Mouse (Mus musculus) kidney, embryonic 16.5 days (tissue): ENCODE results near the gene Gpatch8. TPM values are rescaled to one million over a fixed set of nuclear protein-coding genes. Genes with fewer than 3 reads are reported as not detected.
"Not testable (repeated sequence)": the region's sequence is repeated elsewhere in the genome, so short reads cannot be mapped to it uniquely, and the experiment has no call there.

Source experiments
- ATAC-seq: fragments of 200-750 bp; cut with Nextera tagmentation; 2 replicates; pipeline ENCODE4 v1.8.0; 2017; ENCODE audit warnings: moderate TSS enrichment; ENCODE audit not compliant: low FRiP score, low TSS enrichment
- H3K27ac ChIP-seq: fragments of 300-500 bp; sonication (generic); 2 replicates; pipeline ENCODE4 v1.5.1; 2014; ENCODE audit warnings: low read length
- H3K27me3 ChIP-seq: fragments of 300-500 bp; sonication (generic); 2 replicates; pipeline ENCODE4 v1.6.1; 2014; ENCODE audit warnings: low read length, control low read depth, mixed read lengths; ENCODE audit not compliant: insufficient read depth
- H3K36me3 ChIP-seq: fragments of 300-500 bp; sonication (generic); 2 replicates; pipeline ENCODE4 v1.6.1; 2014; ENCODE audit warnings: low read length, control low read depth, mixed read lengths; ENCODE audit not compliant: insufficient read depth
- H3K4me1 ChIP-seq: fragments of 300-500 bp; sonication (generic); 2 replicates; pipeline ENCODE4 v1.6.1; 2014; ENCODE audit warnings: low read length, control low read depth, mixed read lengths; ENCODE audit not compliant: insufficient read depth
- H3K4me2 ChIP-seq: fragments of 300-500 bp; sonication (generic); replicated peaks from 2 replicates; pipeline ENCODE4 v1.6.1; 2014; ENCODE audit warnings: low read depth, low read length
- H3K4me3 ChIP-seq: fragments of 300-500 bp; sonication (generic); 2 replicates; pipeline ENCODE4 v1.5.1; 2014; ENCODE audit warnings: mild to moderate bottlenecking, low read length
- H3K9ac ChIP-seq: fragments of 300-500 bp; sonication (generic); replicated peaks from 2 replicates; pipeline ENCODE4 v1.6.1; 2014; ENCODE audit warnings: low read length
- H3K9me3 ChIP-seq: fragments of 300-500 bp; sonication (generic); 2 replicates; pipeline ENCODE4 v1.6.1; 2016; ENCODE audit warnings: low read length, control low read depth
- WGBS: fragments of 180-500 bp; shearing (Covaris S2); extraction: QIAGEN DNeasy Blood & Tissue Kit; methylation state at CpG from one replicate; pipeline ENCODE4 v1.1.7; 2014; 5-methylcytosine and 5-hydroxymethylcytosine counted together
- polyA plus RNA-seq: library from polyadenylated mRNA; unstranded; fragments of >200 nt; fragmentation: Nextera tagmentation; extraction: Ambion mirVana; gene quantifications from 2 replicates; pipeline ENCODE4 v1.2.1, GENCODE M21; 2015

Gene Gpatch8
- polyA plus RNA-seq, 1 experiment from 2014 or later: 47.5 TPM

GRCm38 (mm10) chr11:102557386-102557785 lies 1.2 kb upstream of the Gpatch8 start:
- Histone ChIP-seq H3K9ac (no peak overlapping the region), H3K36me3 (no peaks in the 10 kb centered on the region), H3K4me3 (no peak overlapping the region), H3K27me3 (no peaks in the 10 kb centered on the region), H3K27ac (no peak overlapping the region), H3K4me1 (peaks cover 19% of the 10 kb centered on the region), H3K4me2 (no peak overlapping the region), H3K9me3 (no peaks in the 10 kb centered on the region)
- ATAC-seq: no peak
- 87% methylated on average over 1 of the region's 1 CpGs for WGBS

- H3K4me2 ChIP-seq: peak overlapping the region; percentile 55
- no peaks in the 10 kb centered on the region for H3K27me3 ChIP-seq
- H3K27ac ChIP-seq: peak overlapping the region; percentile 97
- H3K9me3 ChIP-seq: no peaks in the 10 kb centered on the region
- no peak for ATAC-seq
- no peaks in the 10 kb centered on the region for H3K36me3 ChIP-seq
- peaks cover 19% of the 10 kb centered on the region for H3K4me1 ChIP-seq
- H3K9ac ChIP-seq: no peak overlapping the region
- peak overlapping the region; percentile 100 for H3K4me3 ChIP-seq
- WGBS: 1% methylated on average over 3 of the region's 3 CpGs
Observed at GRCm38 (mm10) chr11:102556716-102557074, 503 bp upstream of the Gpatch8 start.

GRCm38 (mm10) chr11:102555400-102556030 lies 677 bp downstream of the Gpatch8 start:
- H3K9me3 ChIP-seq: no peaks in the 10 kb centered on the region
- H3K36me3 ChIP-seq: no peaks in the 10 kb centered on the region
- H3K27me3 ChIP-seq: no peaks in the 10 kb centered on the region
- WGBS: under 1% methylated on average over 38 of the region's 39 CpGs
- peak overlapping the region; percentile 55 for H3K4me2 ChIP-seq
- H3K4me3 ChIP-seq: peak overlapping the region; percentile 100
- peak overlapping the region; percentile 99 for H3K9ac ChIP-seq
- H3K27ac ChIP-seq: peak overlapping the region; percentile 97
- peaks cover 19% of the 10 kb centered on the region for H3K4me1 ChIP-seq
- peak; percentile 29 for ATAC-seq

GRCm38 (mm10) chr11:102552051-102552450 lies 4.1 kb downstream of the Gpatch8 start:
- Histone ChIP-seq H3K4me3 (no peak overlapping the region), H3K4me1 (peaks cover 17% of the 10 kb centered on the region), H3K9ac (no peak overlapping the region), H3K9me3 (no peaks in the 10 kb centered on the region), H3K4me2 (no peak overlapping the region), H3K27ac (no peak overlapping the region), H3K36me3 (no peaks in the 10 kb centered on the region), H3K27me3 (no peaks in the 10 kb centered on the region)
- 93% methylated on average over 3 of the region's 3 CpGs for WGBS
- ATAC-seq: no peak

GRCm38 (mm10) chr11:102551176-102551575 lies 5.0 kb downstream of the Gpatch8 start:
- Histone ChIP-seq H3K4me3 (no peak overlapping the region), H3K4me1 (peaks cover 12% of the 10 kb centered on the region), H3K27me3 (no peaks in the 10 kb centered on the region), H3K36me3 (no peaks in the 10 kb centered on the region), H3K27ac (no peak overlapping the region), H3K9ac (no peak overlapping the region), H3K9me3 (no peaks in the 10 kb centered on the region), H3K4me2 (no peak overlapping the region)
- no peak for ATAC-seq

- Histone ChIP-seq H3K9me3 (no peaks in the 10 kb centered on the region), H3K4me2 (no peak overlapping the region), H3K4me3 (no peak overlapping the region), H3K27ac (no peak overlapping the region), H3K4me1 (0 out of 2 replicates have a peak, but pooled peaks cover 3% of the 10 kb centered on the region), H3K27me3 (no peaks in the 10 kb centered on the region), H3K36me3 (no peaks in the 10 kb centered on the region; the same call in 1 of the 2 replicates), H3K9ac (no peak overlapping the region)
- WGBS: 87% methylated on average over 5 of the region's 5 CpGs
- ATAC-seq: no peak
Observed at GRCm38 (mm10) chr11:102541471-102541870, 14.7 kb downstream of the Gpatch8 start.

GRCm38 (mm10) chr11:102540286-102540685 lies 15.9 kb downstream of the Gpatch8 start:
- not testable (repeated sequence) for H3K4me2 ChIP-seq, H3K9ac ChIP-seq, H3K27me3 ChIP-seq, H3K27ac ChIP-seq, H3K36me3 ChIP-seq, H3K9me3 ChIP-seq, H3K4me3 ChIP-seq, H3K4me1 ChIP-seq, ATAC-seq

- Histone ChIP-seq H3K27me3 (no peaks in the 10 kb centered on the region), H3K36me3 (no peaks in the 10 kb centered on the region; the same call in 1 of the 2 replicates), H3K4me3 (no peak overlapping the region), H3K4me2 (no peak overlapping the region), H3K27ac (no peak overlapping the region), H3K9ac (no peak overlapping the region), H3K9me3 (no peaks in the 10 kb centered on the region), H3K4me1 (0 out of 2 replicates have a peak, but pooled peaks cover 3% of the 10 kb centered on the region)
- ATAC-seq: no peak
- 75% methylated on average over 1 of the region's 1 CpGs for WGBS
Observed at GRCm38 (mm10) chr11:102539690-102540089, 16.5 kb downstream of the Gpatch8 start.

DNA sequence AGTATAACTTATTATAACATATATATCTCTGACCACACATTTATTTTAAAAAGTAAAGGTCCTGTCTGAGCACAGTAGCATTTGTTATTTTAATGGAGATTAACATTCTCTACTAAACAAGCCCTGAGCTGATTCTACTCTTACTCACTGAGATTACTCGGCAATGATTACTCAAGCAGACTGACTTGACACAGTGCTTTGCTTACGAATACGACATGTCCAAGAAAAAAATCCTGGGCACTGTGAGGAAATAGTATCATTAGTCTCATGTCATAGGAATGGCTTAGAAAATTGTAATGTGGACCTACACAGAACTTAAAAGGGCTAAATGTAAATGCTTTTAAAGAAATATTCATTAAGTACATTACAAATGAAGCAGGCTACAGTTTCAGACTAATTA lies 20.0 kb downstream of the Gpatch8 start:
- WGBS: 57% methylated on average over 3 of the region's 3 CpGs
- no peak for ATAC-seq
- no peaks in the 10 kb centered on the region; the same call in 1 of the 2 replicates for H3K36me3 ChIP-seq
- no peak overlapping the region for H3K27ac ChIP-seq
- no peak overlapping the region for H3K9ac ChIP-seq
- H3K4me1 ChIP-seq: 0 out of 2 replicates have a peak, but pooled peaks cover 3% of the 10 kb centered on the region
- no peaks in the 10 kb centered on the region for H3K9me3 ChIP-seq
- H3K27me3 ChIP-seq: no peaks in the 10 kb centered on the region
- H3K4me2 ChIP-seq: no peak overlapping the region
- H3K4me3 ChIP-seq: no peak overlapping the region

GRCm38 (mm10) chr11:102534078-102534477 lies 22.1 kb downstream of the Gpatch8 start:
- H3K27me3 ChIP-seq: no peaks in the 10 kb centered on the region
- H3K9me3 ChIP-seq: no peaks in the 10 kb centered on the region
- ATAC-seq: no peak
- H3K4me3 ChIP-seq: no peak overlapping the region
- no peak overlapping the region for H3K27ac ChIP-seq
- WGBS: 74% methylated on average over 2 of the region's 2 CpGs
- H3K9ac ChIP-seq: no peak overlapping the region
- H3K36me3 ChIP-seq: no peaks in the 10 kb centered on the region; the same call in 1 of the 2 replicates
- 0 out of 2 replicates have a peak, but pooled peaks cover 3% of the 10 kb centered on the region for H3K4me1 ChIP-seq
- H3K4me2 ChIP-seq: no peak overlapping the region
